Mouse (Mus musculus): ENCODE data around the gene Gm17545.

The Gm17545 gene

GRCm38 (mm10) chr9:22447213-22447612, 6.9 kb upstream of the Gm17545 start:
- DNase-seq, result no peak

- no peak for DNase-seq
These were observed 5.7 kb upstream of the Gm17545 start for GRCm38 (mm10) chr9:22448420-22448819.

GRCm38 (mm10) chr9:22449209-22449608, 4.9 kb upstream of the Gm17545 start:
- DNase-seq, result no peak

GRCm38 (mm10) chr9:22452697-22453096, 1.4 kb upstream of the Gm17545 start:
- no peak for DNase-seq

GRCm38 (mm10) chr9:22453501-22453924, 577 bp upstream of the Gm17545 start:
- DNase-seq, result no peak

GRCm38 (mm10) chr9:22455041-22455440, 951 bp downstream of the Gm17545 start:
- no peak for DNase-seq

- no peak for DNase-seq
These were observed 3.2 kb downstream of the Gm17545 start for GRCm38 (mm10) chr9:22457142-22457835.

- DNase-seq, result no peak
These were observed 7.9 kb downstream of the Gm17545 start for GRCm38 (mm10) chr9:22461946-22462345.

- DNase-seq, result no peak
These were observed 12.1 kb downstream of the Gm17545 start for GRCm38 (mm10) chr9:22466212-22466611.

- peak; percentile 16 to 26 for DNase-seq
These were observed 13.5 kb downstream of the Gm17545 start for GRCm38 (mm10) chr9:22467371-22468169.

- peak; percentile 41 to 57 for DNase-seq
These were observed 14.2 kb downstream of the Gm17545 start for GRCm38 (mm10) chr9:22468170-22468898.

- no peak for DNase-seq
These were observed 14.8 kb downstream of the Gm17545 start for GRCm38 (mm10) chr9:22468899-22469259.

- no peak for DNase-seq
These were observed 15.6 kb downstream of the Gm17545 start, which contains the start of gene Rp9 for GRCm38 (mm10) chr9:22469643-22470042. Gene Rp9, minus strand, starts transcription at chr9:22469743.

GRCm38 (mm10) chr9:22475424-22475868, 21.4 kb downstream of the Gm17545 start, which contains the start of gene Bbs9:
Gene Bbs9, plus strand, starts transcription at chr9:22475715.
- peak; percentile 97 for DNase-seq

- peak in 1 of 2 experiments; percentile 9 for DNase-seq
These were observed 22.2 kb downstream of the Gm17545 start for GRCm38 (mm10) chr9:22476265-22476664.

- DNase-seq, result no peak
These were observed 24.9 kb downstream of the Gm17545 start for GRCm38 (mm10) chr9:22478946-22479345.

- no peak for DNase-seq
These were observed 29.9 kb downstream of the Gm17545 start for GRCm38 (mm10) chr9:22483866-22484561.

GRCm38 (mm10) chr9:22484562-22485308, 30.6 kb downstream of the Gm17545 start:
- DNase-seq, result no peak

- no peak for DNase-seq
These were observed 32.1 kb downstream of the Gm17545 start for GRCm38 (mm10) chr9:22486211-22486610.

- no peak for DNase-seq
These were observed 34.9 kb downstream of the Gm17545 start for GRCm38 (mm10) chr9:22488963-22489362.

GRCm38 (mm10) chr9:22494203-22494807, 40.2 kb downstream of the Gm17545 start:
- no peak for DNase-seq
